Mouse (Mus musculus): ENCODE results near the gene Tgfbr3. TPM values are rescaled to one million over a fixed set of nuclear protein-coding genes. Genes with fewer than 3 reads are reported as not detected.
A peak's percentile ranks its signal among the peaks of the same experiment; 100 is the strongest.

Tgfbr3 gene
- polyA plus RNA-seq, 1 experiment, result 20.7 TPM

GRCm38 (mm10) chr5:107182721-107183120 lies 106.7 kb downstream of the Tgfbr3 start:
- Histone ChIP-seq H3K27me3 (ENCODE audit: control insufficient read depth, insufficient read depth, low read length) (no peaks in the 10 kb centered on the region), H3K36me3 (ENCODE audit: control insufficient read depth, insufficient read depth, low read length) (no peaks in the 10 kb centered on the region), H3K4me1 (replicated peaks; ENCODE audit: control insufficient read depth, insufficient read depth, low read length) (peaks cover 2% of the 10 kb centered on the region), H3K4me3 (ENCODE audit: control insufficient read depth, insufficient read depth, low read length) (no peak overlapping the region), H3K27ac (ENCODE audit: control insufficient read depth, insufficient read depth, low read length) (no peak overlapping the region)
- WGBS, result 96% methylated on average over 7 of the region's 7 CpGs
- no peak for TF ChIP-seq POLR2A (IDR thresholded peaks at IDR 0.05; ENCODE audit: control insufficient read depth, extremely low read depth, insufficient read depth, low read length, poor library complexity)
- TF ChIP-seq CTCF (IDR thresholded peaks at IDR 0.05; ENCODE audit: borderline replicate concordance, control insufficient read depth, extremely low read depth, insufficient read depth, low read length, poor library complexity), result no peak
- no peak for DNase-seq

- Histone ChIP-seq H3K4me1 (replicated peaks; ENCODE audit: control insufficient read depth, insufficient read depth, low read length) (peaks cover 7% of the 10 kb centered on the region), H3K27me3 (ENCODE audit: control insufficient read depth, insufficient read depth, low read length) (no peaks in the 10 kb centered on the region), H3K4me3 (ENCODE audit: control insufficient read depth, insufficient read depth, low read length) (no peak overlapping the region), H3K36me3 (ENCODE audit: control insufficient read depth, insufficient read depth, low read length) (no peaks in the 10 kb centered on the region), H3K27ac (ENCODE audit: control insufficient read depth, insufficient read depth, low read length) (no peak overlapping the region)
- no peak for TF ChIP-seq CTCF (IDR thresholded peaks at IDR 0.05; ENCODE audit: borderline replicate concordance, control insufficient read depth, extremely low read depth, insufficient read depth, low read length, poor library complexity)
- TF ChIP-seq POLR2A (IDR thresholded peaks at IDR 0.05; ENCODE audit: control insufficient read depth, extremely low read depth, insufficient read depth, low read length, poor library complexity), result no peak
- no peak for DNase-seq
- 97% methylated on average over 4 of the region's 4 CpGs for WGBS
These were observed 107.6 kb downstream of the Tgfbr3 start for GRCm38 (mm10) chr5:107181820-107182219.

- Histone ChIP-seq H3K27ac (ENCODE audit: control insufficient read depth, insufficient read depth, low read length) (no peak overlapping the region), H3K4me1 (replicated peaks; ENCODE audit: control insufficient read depth, insufficient read depth, low read length) (peaks cover 9% of the 10 kb centered on the region), H3K27me3 (ENCODE audit: control insufficient read depth, insufficient read depth, low read length) (no peaks in the 10 kb centered on the region), H3K4me3 (ENCODE audit: control insufficient read depth, insufficient read depth, low read length) (no peak overlapping the region), H3K36me3 (ENCODE audit: control insufficient read depth, insufficient read depth, low read length) (no peaks in the 10 kb centered on the region)
- DNase-seq, result no peak
- TF ChIP-seq POLR2A (IDR thresholded peaks at IDR 0.05; ENCODE audit: control insufficient read depth, extremely low read depth, insufficient read depth, low read length, poor library complexity) (no peak), CTCF (IDR thresholded peaks at IDR 0.05; ENCODE audit: borderline replicate concordance, control insufficient read depth, extremely low read depth, insufficient read depth, low read length, poor library complexity) (no peak)
- WGBS, result 96% methylated on average over 5 of the region's 5 CpGs
These were observed 110.2 kb downstream of the Tgfbr3 start for GRCm38 (mm10) chr5:107179194-107179593.

- no peak for TF ChIP-seq CTCF (IDR thresholded peaks at IDR 0.05; ENCODE audit: borderline replicate concordance, control insufficient read depth, extremely low read depth, insufficient read depth, low read length, poor library complexity)
- no peak for TF ChIP-seq POLR2A (IDR thresholded peaks at IDR 0.05; ENCODE audit: control insufficient read depth, extremely low read depth, insufficient read depth, low read length, poor library complexity)
- DNase-seq, result peak; percentile 25
- H3K27ac ChIP-seq (ENCODE audit: control insufficient read depth, insufficient read depth, low read length), result peak overlapping the region; percentile 59; the same call in 1 of the 2 replicates
These were observed 111.6 kb downstream of the Tgfbr3 start for GRCm38 (mm10) chr5:107177791-107178190.

DNA sequence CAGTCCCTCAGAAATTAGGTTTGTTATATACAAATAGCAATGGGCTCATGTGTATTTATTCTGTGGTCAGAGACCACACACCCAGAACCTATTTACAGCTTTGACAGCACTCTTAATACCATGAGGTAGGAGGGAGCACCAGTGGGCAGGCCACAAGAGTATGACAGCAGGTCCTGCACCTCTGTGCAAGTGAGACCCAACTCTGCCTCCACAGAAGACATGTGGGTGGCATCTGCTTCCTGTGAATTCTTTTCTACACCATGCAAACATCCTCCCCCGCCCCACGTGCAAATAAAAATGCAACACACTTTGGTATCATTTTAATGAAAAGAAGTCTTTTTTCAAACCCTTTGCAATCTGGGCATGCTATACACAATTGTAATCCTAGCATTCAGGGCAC lies 112.2 kb downstream of the Tgfbr3 start:
- Histone ChIP-seq H3K27me3 (ENCODE audit: control insufficient read depth, insufficient read depth, low read length) (no peaks in the 10 kb centered on the region), H3K36me3 (ENCODE audit: control insufficient read depth, insufficient read depth, low read length) (no peaks in the 10 kb centered on the region), H3K4me1 (replicated peaks; ENCODE audit: control insufficient read depth, insufficient read depth, low read length) (peaks cover 9% of the 10 kb centered on the region), H3K4me3 (ENCODE audit: control insufficient read depth, insufficient read depth, low read length) (no peak overlapping the region), H3K27ac (ENCODE audit: control insufficient read depth, insufficient read depth, low read length) (no peak overlapping the region)
- peak; percentile 51 for DNase-seq
- WGBS, result 19% methylated on average over 2 of the region's 2 CpGs
- TF ChIP-seq CTCF (IDR thresholded peaks at IDR 0.05; ENCODE audit: borderline replicate concordance, control insufficient read depth, extremely low read depth, insufficient read depth, low read length, poor library complexity) (no peak), POLR2A (IDR thresholded peaks at IDR 0.05; ENCODE audit: control insufficient read depth, extremely low read depth, insufficient read depth, low read length, poor library complexity) (no peak)

More at GRCm38 (mm10) chr5:107177791-107178190, 111.6 kb downstream of the Tgfbr3 start:
- Histone ChIP-seq H3K36me3 (ENCODE audit: control insufficient read depth, insufficient read depth, low read length) (no peaks in the 10 kb centered on the region), H3K4me3 (ENCODE audit: control insufficient read depth, insufficient read depth, low read length) (no peak overlapping the region), H3K4me1 (replicated peaks; ENCODE audit: control insufficient read depth, insufficient read depth, low read length) (peaks cover 9% of the 10 kb centered on the region), H3K27me3 (ENCODE audit: control insufficient read depth, insufficient read depth, low read length) (no peaks in the 10 kb centered on the region)
- WGBS, result 49% methylated on average over 6 of the region's 6 CpGs

DNA sequence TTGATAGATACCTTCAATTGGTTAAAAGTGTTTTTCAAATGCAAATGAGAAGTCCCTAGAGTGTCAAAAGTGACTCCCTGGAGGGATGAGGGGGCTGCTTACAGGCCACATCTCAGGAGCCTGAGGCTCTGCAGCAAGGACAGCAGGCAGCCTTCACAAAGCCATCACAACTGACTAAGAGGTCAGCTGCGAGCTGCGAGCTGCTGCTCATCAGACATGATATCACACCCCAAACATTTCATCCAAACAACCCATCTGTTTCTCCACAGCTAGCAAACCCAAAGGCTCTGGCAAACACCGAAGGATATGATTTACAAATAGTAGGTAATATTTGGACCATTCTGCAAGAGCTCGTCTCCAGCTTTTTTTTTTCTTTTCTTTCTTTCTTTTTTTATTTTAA lies 112.6 kb downstream of the Tgfbr3 start:
- H3K27me3 ChIP-seq (ENCODE audit: control insufficient read depth, insufficient read depth, low read length), result no peaks in the 10 kb centered on the region
- no peak for DNase-seq
- H3K4me3 ChIP-seq (ENCODE audit: control insufficient read depth, insufficient read depth, low read length), result no peak overlapping the region
- no peak overlapping the region for H3K27ac ChIP-seq (ENCODE audit: control insufficient read depth, insufficient read depth, low read length)
- 92% methylated on average over 4 of the region's 4 CpGs for WGBS
- TF ChIP-seq CTCF (IDR thresholded peaks at IDR 0.05; ENCODE audit: borderline replicate concordance, control insufficient read depth, extremely low read depth, insufficient read depth, low read length, poor library complexity) (no peak), POLR2A (IDR thresholded peaks at IDR 0.05; ENCODE audit: control insufficient read depth, extremely low read depth, insufficient read depth, low read length, poor library complexity) (no peak)
- no peaks in the 10 kb centered on the region for H3K36me3 ChIP-seq (ENCODE audit: control insufficient read depth, insufficient read depth, low read length)
- peaks cover 9% of the 10 kb centered on the region for H3K4me1 ChIP-seq (replicated peaks; ENCODE audit: control insufficient read depth, insufficient read depth, low read length)

GRCm38 (mm10) chr5:107176196-107176595 lies 113.2 kb downstream of the Tgfbr3 start:
- Histone ChIP-seq H3K4me1 (replicated peaks; ENCODE audit: control insufficient read depth, insufficient read depth, low read length) (peaks cover 9% of the 10 kb centered on the region), H3K27ac (ENCODE audit: control insufficient read depth, insufficient read depth, low read length) (no peak overlapping the region), H3K36me3 (ENCODE audit: control insufficient read depth, insufficient read depth, low read length) (no peaks in the 10 kb centered on the region), H3K27me3 (ENCODE audit: control insufficient read depth, insufficient read depth, low read length) (no peaks in the 10 kb centered on the region), H3K4me3 (ENCODE audit: control insufficient read depth, insufficient read depth, low read length) (no peak overlapping the region)
- TF ChIP-seq POLR2A (IDR thresholded peaks at IDR 0.05; ENCODE audit: control insufficient read depth, extremely low read depth, insufficient read depth, low read length, poor library complexity) (no peak), CTCF (IDR thresholded peaks at IDR 0.05; ENCODE audit: borderline replicate concordance, control insufficient read depth, extremely low read depth, insufficient read depth, low read length, poor library complexity) (no peak)
- no peak for DNase-seq
- WGBS, result 98% methylated on average over 4 of the region's 4 CpGs
